Mouse (Mus musculus) liver, embryonic 14.5 days (tissue): ENCODE measurements around the gene Ptprn2. TPM values are rescaled to one million over a fixed set of nuclear protein-coding genes. Genes with fewer than 3 reads are reported as not detected.

Experiments used
- ATAC-seq: fragments of 200-750 bp; cut with Nextera tagmentation; 2 replicates; pipeline ENCODE4 v1.8.0; 2017; ENCODE audit warnings: moderate number of reproducible peaks, mild to moderate bottlenecking, moderate library complexity; ENCODE audit not compliant: insufficient read depth
- DNase-seq, 3 experiments: peaks; one replicate each; pipeline ENCODE4 v3.0.0-alpha.2; 2012 to 2013; ENCODE audit warnings: low read depth in 3 of 3, low spot score in 3 of 3
- H3K27ac ChIP-seq: fragments of 300-500 bp; sonication (generic); 2 replicates; pipeline ENCODE4 v1.5.1; 2014; ENCODE audit warnings: moderate library complexity, mild to moderate bottlenecking, control low read depth, inconsistent platforms
- H3K27me3 ChIP-seq: fragments of 300-500 bp; sonication (generic); 2 replicates; pipeline ENCODE4 v1.6.1; 2014; ENCODE audit warnings: mild to moderate bottlenecking, low read length, moderate library complexity; ENCODE audit not compliant: control insufficient read depth, insufficient read depth
- H3K36me3 ChIP-seq: fragments of 300-500 bp; sonication (generic); replicated peaks from 2 replicates; pipeline ENCODE4 v1.6.1; 2014; ENCODE audit warnings: low read depth; ENCODE audit not compliant: control insufficient read depth, insufficient read depth
- H3K4me1 ChIP-seq, 2 experiments: fragments of 200-500 bp in 1 of 2; fragments of 300-500 bp in 1 of 2; sonication (generic) in 1 of 2; replicated peaks; 2 replicates each; pipeline ENCODE4 v1.6.1; 2012 to 2014; ENCODE audit warnings: antibody characterized with exemption in 1 of 2, inconsistent platforms in 1 of 2, low read length in 1 of 2; ENCODE audit not compliant: control insufficient read depth in 2 of 2, insufficient read depth in 2 of 2
- H3K4me2 ChIP-seq: fragments of 300-500 bp; sonication (generic); 2 replicates; pipeline ENCODE4 v1.6.1; 2014; ENCODE audit warnings: low read depth, mild to moderate bottlenecking, control low read depth, moderate library complexity
- H3K4me3 ChIP-seq, 2 experiments: fragments of 200-500 bp in 1 of 2; fragments of 300-500 bp in 1 of 2; sonication (generic) in 1 of 2; 2 replicates each; pipeline ENCODE4 v1.5.1; 2012 to 2014; ENCODE audit warnings: low read depth in 2 of 2, low read length in 2 of 2, mild to moderate bottlenecking in 2 of 2, control low read depth in 1 of 2, inconsistent platforms in 1 of 2, moderate library complexity in 1 of 2; ENCODE audit not compliant: insufficient read depth in 1 of 2
- H3K9ac ChIP-seq: fragments of 300-500 bp; sonication (generic); replicated peaks from 2 replicates; pipeline ENCODE4 v1.6.1; 2014; ENCODE audit warnings: mild to moderate bottlenecking, control low read depth, moderate library complexity
- H3K9me3 ChIP-seq: fragments of 300-500 bp; sonication (generic); 2 replicates; pipeline ENCODE4 v1.6.1; 2016; ENCODE audit warnings: low read length, mixed read lengths; ENCODE audit not compliant: control insufficient read depth
- CTCF ChIP-seq: IDR thresholded peaks from 2 replicates; pipeline ENCODE4 v1.5.1; 2016; ENCODE audit warnings: antibody characterized with exemption, low read depth, control low read depth
- EP300 ChIP-seq: IDR thresholded peaks from 2 replicates; pipeline ENCODE4 v1.6.1; 2016; ENCODE audit warnings: antibody characterized with exemption, low read depth
- WGBS: fragments of 180-500 bp; shearing (Covaris S2); extraction: QIAGEN DNeasy Blood & Tissue Kit; methylation state at CpG from one replicate; pipeline ENCODE4 v1.1.7; 2014; ENCODE audit not compliant: insufficient replicate concordance; 5-methylcytosine and 5-hydroxymethylcytosine counted together
- polyA plus RNA-seq, 2 experiments: library from polyadenylated mRNA; depleted of rRNA in 1 of 2; stranded (reverse) in 1 of 2; unstranded in 1 of 2; fragments of >200 nt; fragmentation: Nextera tagmentation in 1 of 2; extraction: Ambion mirVana in 1 of 2; gene quantifications; 2 replicates each; pipeline versions ENCODE4 v1.2.1 to v1.2.3; 2012 to 2014

Ptprn2 gene
- polyA plus RNA-seq, 2 experiments = 0.04 TPM; not detected in 1

- DNase-seq = no peak
These were observed 746.3 kb downstream of the Ptprn2 start for GRCm38 (mm10) chr12:117231850-117232249.

GRCm38 (mm10) chr12:117235114-117235513, 749.6 kb downstream of the Ptprn2 start:
- TF ChIP-seq EP300 (no peak), CTCF (no peak)
- H3K36me3 ChIP-seq = no peaks in the 10 kb centered on the region
- no peak overlapping the region for H3K27ac ChIP-seq
- no peak overlapping the region for H3K4me2 ChIP-seq
- H3K9ac ChIP-seq = no peak overlapping the region
- no peaks in the 10 kb centered on the region for H3K27me3 ChIP-seq
- no peaks in the 10 kb centered on the region for H3K4me1 ChIP-seq
- H3K9me3 ChIP-seq = no peaks in the 10 kb centered on the region
- no peak for DNase-seq
- no peak for ATAC-seq
- H3K4me3 ChIP-seq = no peak overlapping the region

More at GRCm38 (mm10) chr12:117231850-117232249, 746.3 kb downstream of the Ptprn2 start:
- Histone ChIP-seq H3K9me3 (no peaks in the 10 kb centered on the region), H3K4me3 (no peak overlapping the region), H3K4me1 (peaks cover 0 to under 1% of the 10 kb centered on the region in 2 experiments; a peak in 1 of 4 replicates), H3K36me3 (no peaks in the 10 kb centered on the region), H3K9ac (no peak overlapping the region), H3K27ac (no peak overlapping the region), H3K4me2 (no peak overlapping the region), H3K27me3 (no peaks in the 10 kb centered on the region)
- no peak for ATAC-seq
- TF ChIP-seq EP300 (no peak), CTCF (no peak)
- WGBS = 58% methylated on average over 5 of the region's 5 CpGs

GRCm38 (mm10) chr12:117236020-117236734, 750.7 kb downstream of the Ptprn2 start:
- no peak overlapping the region for H3K9ac ChIP-seq
- DNase-seq = no peak
- H3K4me2 ChIP-seq = no peak overlapping the region
- no peaks in the 10 kb centered on the region for H3K4me1 ChIP-seq
- H3K27me3 ChIP-seq = no peaks in the 10 kb centered on the region
- no peaks in the 10 kb centered on the region for H3K36me3 ChIP-seq
- no peak overlapping the region for H3K4me3 ChIP-seq
- TF ChIP-seq CTCF (no peak), EP300 (no peak)
- 55% methylated on average over 4 of the region's 4 CpGs for WGBS
- ATAC-seq = no peak
- H3K27ac ChIP-seq = no peak overlapping the region
- H3K9me3 ChIP-seq = no peaks in the 10 kb centered on the region

GRCm38 (mm10) chr12:117236981-117237380, 751.5 kb downstream of the Ptprn2 start:
- Histone ChIP-seq H3K9me3 (no peaks in the 10 kb centered on the region), H3K4me1 (no peaks in the 10 kb centered on the region), H3K27ac (no peak overlapping the region), H3K4me3 (no peak overlapping the region), H3K9ac (no peak overlapping the region), H3K27me3 (no peaks in the 10 kb centered on the region), H3K4me2 (no peak overlapping the region), H3K36me3 (no peaks in the 10 kb centered on the region)
- no peak for DNase-seq
- WGBS = 33% methylated on average over 3 of the region's 3 CpGs
- no peak for ATAC-seq
- no peak for TF ChIP-seq EP300
- no peak for TF ChIP-seq CTCF

GRCm38 (mm10) chr12:117239927-117240715, 754.6 kb downstream of the Ptprn2 start:
- DNase-seq (no peak), ATAC-seq (no peak)
- Histone ChIP-seq H3K4me2 (no peak overlapping the region), H3K4me3 (no peak overlapping the region), H3K9ac (no peak overlapping the region), H3K9me3 (no peaks in the 10 kb centered on the region), H3K27ac (no peak overlapping the region), H3K4me1 (no peaks in the 10 kb centered on the region), H3K36me3 (no peaks in the 10 kb centered on the region), H3K27me3 (no peaks in the 10 kb centered on the region)
- no peak for TF ChIP-seq CTCF
- TF ChIP-seq EP300 = no peak
- 58% methylated on average over 9 of the region's 9 CpGs for WGBS
